7 mouse cellular contexts compared by ENCODE assay signal in the genomic region with DNA sequence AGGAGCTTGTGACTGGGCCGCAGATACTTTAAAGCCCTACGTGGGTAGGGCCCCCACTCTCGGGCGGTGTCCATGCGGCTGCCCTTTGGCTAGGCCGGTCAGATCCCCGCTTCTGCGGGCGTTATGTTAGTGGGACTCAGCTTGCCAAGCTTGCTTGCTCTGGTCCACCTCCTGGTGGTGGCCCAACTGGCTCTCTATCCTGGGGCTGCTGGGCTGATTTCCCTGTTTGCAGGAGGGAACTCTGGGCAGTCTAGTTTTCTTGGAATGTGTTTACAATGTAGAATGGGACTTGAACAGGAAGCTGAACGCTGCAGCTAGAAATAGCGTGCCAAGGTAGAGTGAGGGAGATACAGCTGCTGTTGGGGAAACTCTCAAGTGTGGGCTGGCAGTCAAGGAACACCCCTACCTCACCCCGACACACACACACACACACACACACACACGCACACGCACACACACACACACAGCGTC. TPM values are rescaled to one million over a fixed set of nuclear protein-coding genes. Genes with fewer than 3 reads are reported as not detected.
DNase-seq lines count a peak whose midpoint lies in the region; ATAC-seq and TF ChIP-seq lines count a peak whose summit lies in the region.

No protein-coding gene starts in this region.

- 7% methylated on average over 15 of the region's 15 CpGs for WGBS in embryonic facial prominence, embryonic 10.5 days
- WGBS in limb, embryonic 14.5 days, result 2% methylated on average over 14 of the region's 15 CpGs
- 5% methylated on average over 15 of the region's 15 CpGs for WGBS in midbrain, embryonic 13.5 days
- 5% methylated on average over 15 of the region's 15 CpGs for WGBS in stomach, embryonic 16.5 days

- peaks cover 29% of the 10 kb centered on the region for H3K4me1 ChIP-seq in embryonic facial prominence, embryonic 10.5 days
- H3K4me1 ChIP-seq in limb, embryonic 14.5 days (ENCODE audit: control insufficient read depth, insufficient read depth, low read length), result peaks cover 20% of the 10 kb centered on the region
- peaks cover 29% of the 10 kb centered on the region for H3K4me1 ChIP-seq in midbrain, embryonic 13.5 days (replicated peaks)
- peaks cover 9% of the 10 kb centered on the region; the same call in 1 of the 2 replicates for H3K4me1 ChIP-seq in stomach, embryonic 16.5 days (ENCODE audit: control insufficient read depth, insufficient read depth, low read length)

- H3K4me2 ChIP-seq in limb, embryonic 14.5 days (replicated peaks; ENCODE audit: low read depth, low read length, severe bottlenecking), result peak overlapping the region; percentile 51
- peak overlapping the region; percentile 96 for H3K4me2 ChIP-seq in midbrain, embryonic 13.5 days (replicated peaks)
- H3K4me2 ChIP-seq in stomach, embryonic 16.5 days (ENCODE audit: low read depth, low read length), result peak overlapping the region; percentile 76

- H3K9ac ChIP-seq in limb, embryonic 14.5 days (ENCODE audit: low read depth, low read length, severe bottlenecking), result peak overlapping the region; percentile 88
- peak overlapping the region; percentile 72 for H3K9ac ChIP-seq in midbrain, embryonic 13.5 days (replicated peaks)
- peak overlapping the region; percentile 86 for H3K9ac ChIP-seq in stomach, embryonic 16.5 days (ENCODE audit: low read length)

- no peaks in the 10 kb centered on the region for H3K36me3 ChIP-seq in embryonic facial prominence, embryonic 10.5 days (replicated peaks)
- H3K36me3 ChIP-seq in limb, embryonic 14.5 days (ENCODE audit: control insufficient read depth, insufficient read depth, low read length), result no peaks in the 10 kb centered on the region
- H3K36me3 ChIP-seq in midbrain, embryonic 13.5 days, result no peaks in the 10 kb centered on the region
- no peaks in the 10 kb centered on the region for H3K36me3 ChIP-seq in stomach, embryonic 16.5 days (ENCODE audit: control insufficient read depth, insufficient read depth, low read length)

- no peaks in the 10 kb centered on the region for H3K27me3 ChIP-seq in embryonic facial prominence, embryonic 10.5 days (replicated peaks; ENCODE audit: low read depth, poor library complexity, severe bottlenecking)
- no peaks in the 10 kb centered on the region for H3K27me3 ChIP-seq in limb, embryonic 14.5 days (ENCODE audit: control insufficient read depth, insufficient read depth, low read length)
- H3K27me3 ChIP-seq in midbrain, embryonic 13.5 days, result 0 out of 2 replicates have a peak, but pooled peaks cover 4% of the 10 kb centered on the region
- no peaks in the 10 kb centered on the region for H3K27me3 ChIP-seq in stomach, embryonic 16.5 days (ENCODE audit: control insufficient read depth, insufficient read depth, low read length)

- DNase-seq in adrenal gland, postnatal 10 days, result peak; percentile 67
- DNase-seq in embryonic facial prominence, embryonic 10.5 days (ENCODE audit: low spot score), result peak; percentile 79
- DNase-seq in heart, adult 18-20 months, result peak; percentile 76 to 81
- peak; percentile 33 for DNase-seq in kidney, adult 11 months
- DNase-seq in limb, embryonic 14.5 days (ENCODE audit: low spot score), result peak; percentile 56

- ATAC-seq in limb, embryonic 14.5 days (ENCODE audit: low FRiP score, low read depth), result peak; percentile 48; the same call in 1 of the 2 replicates
- ATAC-seq in midbrain, embryonic 13.5 days, result peak; percentile 70
- ATAC-seq in stomach, embryonic 16.5 days (ENCODE audit: insufficient read depth, low FRiP score), result peak; percentile 67

- no peaks in the 10 kb centered on the region for H3K9me3 ChIP-seq in embryonic facial prominence, embryonic 10.5 days
- H3K9me3 ChIP-seq in limb, embryonic 14.5 days (ENCODE audit: control insufficient read depth, low read length), result no peaks in the 10 kb centered on the region
- H3K9me3 ChIP-seq in midbrain, embryonic 13.5 days, result no peaks in the 10 kb centered on the region
- H3K9me3 ChIP-seq in stomach, embryonic 16.5 days (replicated peaks; ENCODE audit: control insufficient read depth, low read length), result no peaks in the 10 kb centered on the region

- H3K27ac ChIP-seq in embryonic facial prominence, embryonic 10.5 days (replicated peaks), result peak overlapping the region; percentile 97
- H3K27ac ChIP-seq in limb, embryonic 14.5 days (replicated peaks; ENCODE audit: low read depth, low read length), result peak overlapping the region; percentile 93
- H3K27ac ChIP-seq in midbrain, embryonic 13.5 days, result peak overlapping the region; percentile 58; the same call in 1 of the 2 replicates
- peak overlapping the region; percentile 91 for H3K27ac ChIP-seq in stomach, embryonic 16.5 days (ENCODE audit: low read length)

- TF ChIP-seq POLR2A in limb, embryonic 14.5 days (IDR thresholded peaks at IDR 0.05; ENCODE audit: borderline replicate concordance, extremely low read depth, insufficient read depth, insufficient read length), result no peak

- peak overlapping the region; percentile 87 for H3K4me3 ChIP-seq in embryonic facial prominence, embryonic 10.5 days
- H3K4me3 ChIP-seq in limb, embryonic 14.5 days (replicated peaks; ENCODE audit: low read length), result peak overlapping the region; percentile 72
- peak overlapping the region; percentile 66 for H3K4me3 ChIP-seq in midbrain, embryonic 13.5 days (replicated peaks)
- H3K4me3 ChIP-seq in stomach, embryonic 16.5 days (replicated peaks; ENCODE audit: low read length), result peak overlapping the region; percentile 81

RNA-seq across cellular contexts. Expression of gene Gulp1, which starts 1.1 kb away (rescaled TPM):
- 10 to 100 TPM; 37.3 to 37.7 TPM for total RNA-seq in adrenal gland, postnatal 10 days (2021)
- 22.0 and 24.9 TPM in 2 replicates for polyA plus RNA-seq in embryonic facial prominence, embryonic 10.5 days (2016; fragmentation: Nextera tagmentation; extraction: Ambion mirVana)
- 1 to 10 TPM; 3.6 to 5.0 TPM for total RNA-seq in heart, adult 18-20 months (2021)
- polyA plus RNA-seq in limb, embryonic 14.5 days (2012; rRNA removed), result 35.8 and 40.1 TPM in 2 replicates
- 41.9 and 47.3 TPM in 2 replicates for polyA plus RNA-seq in limb, embryonic 14.5 days (2014; fragmentation: Nextera tagmentation; extraction: Ambion mirVana)
- 9.9 and 11.2 TPM in 2 replicates for polyA plus RNA-seq in midbrain, embryonic 13.5 days (2015; fragmentation: Nextera tagmentation; extraction: Ambion mirVana)
- polyA plus RNA-seq in stomach, embryonic 16.5 days (2015; fragmentation: Nextera tagmentation; extraction: Ambion mirVana), result 20.4 and 21.4 TPM in 2 replicates

Comparison
In these comparisons a context has a peak if more than half of its experiments do, and no peak if none do; other contexts are left out.
1. Peak in every context shown above with its lines: DNase-seq, ATAC-seq, H3K4me3 ChIP-seq and H3K27ac ChIP-seq.